Mouse (Mus musculus): ENCODE measurements around the gene Rab17.

The Rab17 gene

DNA sequence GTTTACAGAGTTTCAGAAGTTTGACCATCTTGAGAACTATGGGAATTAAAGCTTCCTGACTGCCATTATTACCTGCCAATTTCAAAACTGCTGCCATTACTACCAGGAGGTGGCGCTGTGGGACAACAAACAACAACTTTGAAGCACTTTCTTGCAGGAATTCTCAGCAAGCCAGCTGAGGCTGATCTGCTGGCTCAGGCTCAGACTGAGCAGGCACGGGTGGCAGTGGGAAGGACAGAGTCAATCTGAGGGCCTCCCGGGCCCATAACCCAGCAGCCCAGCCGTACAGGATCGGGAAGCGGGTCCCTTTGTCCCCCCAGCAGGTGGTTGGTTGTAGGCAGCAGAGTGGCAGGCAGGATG is 40.9 kb downstream of the Rab17 start:
- DNase-seq (ENCODE audit: low spot score in 2 of 2) = peak; percentile 90 to 91

DNA sequence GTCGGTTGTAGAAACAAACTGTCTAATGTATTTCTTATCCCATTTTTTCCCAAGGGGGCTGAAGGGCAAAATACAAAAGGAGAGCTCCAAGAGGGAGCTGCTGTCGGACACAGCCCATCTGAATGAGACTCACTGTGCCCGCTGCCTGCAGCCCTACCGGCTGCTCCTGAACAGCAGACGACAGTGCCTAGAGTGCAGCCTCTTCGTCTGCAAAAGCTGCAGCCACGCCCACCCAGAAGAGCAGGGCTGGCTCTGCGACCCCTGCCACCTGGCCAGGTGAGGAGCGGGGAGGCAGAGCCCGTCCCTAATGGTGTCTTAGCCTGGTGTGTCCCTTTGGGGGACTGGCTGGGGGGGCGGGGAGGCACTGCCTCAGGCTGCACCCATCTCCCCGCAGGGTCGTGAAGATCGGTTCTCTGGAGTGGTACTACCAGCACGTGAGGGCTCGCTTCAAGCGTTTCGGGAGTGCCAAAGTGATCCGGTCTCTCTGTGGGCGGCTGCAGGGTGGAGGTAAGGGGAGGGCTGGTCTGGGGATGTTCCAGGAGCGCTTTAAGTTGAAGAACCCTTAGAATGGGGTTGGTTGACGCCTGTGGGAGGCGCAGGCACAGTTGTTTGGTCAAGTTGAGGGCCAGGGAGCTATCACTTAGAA is 41.4 kb downstream of the Rab17 start:
- DNase-seq (ENCODE audit: low spot score in 2 of 2) = no peak

DNA sequence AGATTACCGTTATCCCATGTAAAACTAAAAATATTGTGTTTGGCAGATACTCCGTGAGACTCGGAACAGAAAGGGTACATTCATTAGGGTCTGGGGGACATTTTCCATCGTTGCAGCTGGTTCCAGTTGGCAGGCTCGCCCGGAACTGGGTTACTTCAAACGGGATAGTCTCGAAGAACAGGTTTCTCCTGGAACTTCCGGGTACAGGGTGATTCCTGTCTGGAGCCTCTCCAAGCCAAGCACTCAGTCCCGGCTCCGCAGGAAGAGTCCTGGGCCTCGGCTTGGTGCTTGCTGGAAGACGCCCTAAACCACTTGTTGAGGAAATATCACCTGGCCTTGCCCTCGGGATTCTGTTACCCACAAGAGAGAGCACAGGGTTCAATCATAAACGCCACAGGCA is 42.2 kb downstream of the Rab17 start:
- no peak for DNase-seq (ENCODE audit: low spot score in 2 of 2)

DNA sequence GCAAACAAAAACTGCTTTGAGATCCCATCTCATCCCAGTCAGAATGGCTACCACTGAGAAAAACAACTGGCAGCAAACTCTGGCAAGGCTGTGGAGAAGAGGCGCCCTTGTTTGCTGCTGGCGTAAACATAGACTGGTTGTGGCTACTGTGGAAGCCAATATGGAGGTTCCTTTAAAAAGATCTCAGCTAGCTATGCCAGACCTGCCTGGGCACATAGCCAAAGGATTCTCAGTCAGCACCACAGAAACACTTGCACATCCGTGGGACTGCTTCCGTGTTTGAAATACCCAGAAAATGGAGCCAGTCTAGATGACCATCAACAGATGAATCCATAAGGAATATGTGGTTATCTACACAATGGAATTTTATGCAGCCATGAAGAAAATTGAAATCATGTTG is 43.4 kb downstream of the Rab17 start:
- peak; percentile 18 to 28 for DNase-seq (ENCODE audit: low spot score in 2 of 2)

DNA sequence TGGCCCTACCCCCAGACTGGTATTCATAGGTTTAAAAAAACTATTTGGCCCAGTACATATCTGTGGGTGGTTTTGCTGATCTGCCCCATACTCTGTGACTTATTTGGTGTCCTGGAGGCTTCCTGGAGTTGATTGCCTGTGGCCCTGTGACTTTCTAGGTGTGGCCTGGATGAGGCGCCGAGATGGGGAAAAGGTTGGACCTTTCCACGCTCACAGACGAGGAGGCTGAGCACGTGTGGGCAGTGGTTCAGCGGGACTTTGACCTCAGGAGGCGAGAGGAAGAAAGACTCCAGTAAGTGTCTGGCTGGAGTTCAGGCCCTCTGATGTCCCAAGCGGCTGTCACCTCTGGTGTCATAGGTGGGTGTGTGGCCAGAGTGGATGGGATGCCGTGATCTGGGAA is 47.8 kb downstream of the Rab17 start:
- DNase-seq (ENCODE audit: low spot score in 2 of 2) = no peak

DNA sequence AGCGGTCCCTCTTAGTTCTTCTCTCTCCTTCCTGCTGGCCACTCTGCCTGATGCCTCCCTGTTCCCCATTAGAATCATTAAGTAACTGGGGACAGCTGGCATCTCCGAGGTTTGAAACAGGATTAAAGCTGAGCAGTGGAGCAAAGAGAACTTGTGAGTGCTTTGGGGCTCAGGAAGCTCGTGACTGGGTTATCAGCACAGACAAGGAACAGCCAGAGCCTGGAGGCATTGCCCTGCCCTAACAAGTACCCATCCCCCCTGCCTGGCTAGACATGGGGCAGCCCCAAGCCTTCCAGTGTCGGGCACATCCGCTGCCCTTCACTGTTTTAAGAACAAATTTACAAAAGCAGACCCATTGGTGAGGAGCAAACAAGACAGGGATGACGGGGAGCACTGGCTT is 52.0 kb downstream of the Rab17 start:
- no peak for DNase-seq (ENCODE audit: low spot score in 2 of 2)

DNA sequence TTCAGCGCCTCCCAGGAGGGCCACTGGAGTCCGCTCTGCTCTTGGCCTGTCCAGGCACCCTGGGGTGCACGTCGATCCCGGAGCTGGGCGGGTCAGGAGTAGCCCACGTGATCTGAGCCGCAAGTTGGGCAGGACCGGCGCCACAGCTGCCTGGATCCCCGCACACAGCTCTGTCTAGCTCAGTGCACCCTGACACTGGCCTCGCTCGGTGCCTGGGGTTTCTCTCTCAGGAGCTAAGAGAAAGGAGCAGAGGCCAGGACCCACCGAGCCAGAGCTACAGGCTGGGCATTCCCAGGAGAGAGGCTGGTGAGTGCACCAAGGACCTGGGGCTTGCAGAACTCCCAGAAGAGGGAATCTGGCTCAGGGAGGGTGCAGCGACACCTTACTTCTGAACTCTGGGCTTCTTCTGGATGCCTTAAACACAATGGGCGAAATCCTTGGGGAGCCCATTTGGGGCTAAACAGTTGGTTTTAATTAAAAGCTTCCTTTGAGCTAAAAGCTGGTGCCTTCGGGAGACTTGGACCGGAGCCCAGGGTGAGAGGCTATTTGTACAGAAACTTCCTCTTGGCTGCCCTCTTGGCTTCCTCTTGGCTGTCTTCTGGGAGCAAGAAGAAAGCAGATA is 54.4 kb downstream of the Rab17 start, which contains the start of gene Mlph:
Gene Mlph, plus strand, starts transcription at position 138 of the 622 bp plus-strand sequence.
- DNase-seq (ENCODE audit: low spot score in 2 of 2) = no peak

DNA sequence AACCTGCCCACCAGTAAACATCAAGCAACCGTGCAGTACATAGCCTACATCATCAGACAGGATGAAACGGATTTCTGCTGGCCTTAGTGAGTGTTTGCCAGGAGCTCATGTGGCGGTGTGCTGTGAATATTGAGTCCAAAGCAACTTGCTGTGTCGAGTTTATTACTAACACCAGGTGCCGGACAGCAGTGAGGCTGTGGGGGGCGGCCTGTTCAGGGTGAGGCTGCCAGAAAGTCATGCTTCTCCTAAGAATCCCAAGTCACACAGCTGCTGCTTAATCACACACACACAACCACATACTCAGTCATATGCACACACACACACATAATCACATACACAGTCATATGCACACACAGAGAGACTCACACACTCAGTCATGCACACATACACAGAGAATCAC is 56.2 kb downstream of the Rab17 start:
- DNase-seq (ENCODE audit: low spot score in 2 of 2) = no peak

DNA sequence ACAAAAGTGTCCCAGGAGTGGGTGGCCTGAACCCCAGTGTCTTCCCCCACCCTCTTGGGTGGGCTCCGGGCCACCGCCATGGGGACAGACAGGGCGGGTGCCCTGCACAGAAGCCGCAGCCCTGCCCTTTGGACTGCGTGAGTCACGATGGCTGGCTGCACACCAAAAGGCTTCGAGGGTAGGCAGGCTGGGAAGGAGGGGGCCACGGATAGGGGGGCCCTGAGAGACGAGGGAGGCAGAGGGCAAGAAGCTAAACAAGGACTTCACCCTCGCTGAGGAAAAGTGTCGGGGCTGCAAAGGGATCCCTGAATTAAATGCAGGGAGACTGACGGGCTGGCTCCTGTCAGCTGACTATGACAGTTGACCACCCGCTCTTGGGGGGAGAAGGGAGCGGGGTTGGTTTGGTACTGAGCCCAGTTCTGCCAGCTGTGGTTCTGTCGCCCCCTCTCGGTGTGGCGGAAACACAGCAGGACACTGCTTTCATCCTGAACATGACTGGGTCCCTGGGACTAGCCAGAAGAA is 59.8 kb downstream of the Rab17 start:
- no peak for DNase-seq (ENCODE audit: low spot score in 2 of 2)

DNA sequence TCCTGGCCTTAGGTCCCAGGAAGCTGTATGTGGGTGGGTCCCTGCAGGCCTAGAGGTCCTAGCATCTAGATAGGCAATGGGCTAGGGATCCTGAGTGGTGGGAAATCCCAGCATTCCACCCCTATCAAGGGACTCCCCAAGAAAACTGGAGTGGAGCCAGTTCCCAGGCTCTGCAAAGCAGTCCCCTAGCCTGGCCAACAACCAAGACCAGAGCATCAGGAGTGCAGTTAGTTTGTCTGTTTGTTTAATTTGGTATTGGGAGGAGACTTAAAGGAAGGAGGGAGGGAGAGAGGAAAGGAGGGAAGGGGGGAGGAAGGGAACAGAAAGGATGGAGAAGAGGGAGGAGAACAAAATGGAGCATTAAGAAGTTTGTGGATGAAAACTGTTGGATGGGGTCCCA is 60.3 kb downstream of the Rab17 start:
- DNase-seq (ENCODE audit: low spot score in 2 of 2) = no peak

Data from right cerebral cortex, adult 2 months (tissue).